ENCODE assay signal across 8 mouse cellular contexts in the genomic region with DNA sequence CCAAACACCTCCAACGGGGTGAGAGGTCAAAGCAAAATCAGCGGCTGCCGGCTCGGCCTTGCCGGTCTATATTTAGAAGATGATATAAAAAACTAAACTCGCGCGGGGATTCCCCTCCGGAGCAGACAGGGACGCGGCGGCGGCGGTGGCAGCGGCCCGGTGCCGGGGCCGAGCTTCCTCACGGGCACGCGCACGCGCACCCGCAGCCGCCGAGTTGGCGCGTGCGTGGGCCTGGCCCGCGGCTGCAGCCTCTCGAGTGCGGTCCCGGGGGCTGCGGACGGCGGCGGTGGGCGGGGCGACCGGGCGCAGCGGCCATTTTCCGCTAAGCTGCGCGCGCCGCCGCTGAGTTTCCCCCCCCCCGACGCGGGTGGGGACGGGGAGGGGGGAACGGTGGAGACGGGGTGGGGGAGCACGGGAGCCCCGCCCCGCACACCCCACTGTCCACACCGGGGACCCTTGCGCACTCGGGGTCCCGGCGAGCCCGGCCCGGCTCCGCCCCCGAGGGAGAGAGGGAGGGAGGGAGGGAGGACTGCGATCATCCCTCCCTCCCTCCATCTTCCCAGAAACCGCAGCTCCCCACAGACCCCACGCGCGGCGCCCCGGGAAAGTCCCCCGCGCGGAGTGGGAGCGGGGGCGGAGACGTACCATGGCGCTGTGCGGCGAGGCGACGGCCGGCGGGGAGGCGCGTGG. TPM values are rescaled to one million over a fixed set of nuclear protein-coding genes. Genes with fewer than 3 reads are reported as not detected.
DNase-seq lines count a peak whose midpoint lies in the region; ATAC-seq and TF ChIP-seq lines count a peak whose summit lies in the region.

No protein-coding gene starts in this region.

- H3K9ac ChIP-seq in embryonic facial prominence, embryonic 14.5 days (ENCODE audit: low read depth, low read length) = peak overlapping the region; percentile 80
- H3K9ac ChIP-seq in heart, embryonic 12.5 days = peak overlapping the region; percentile 81
- H3K9ac ChIP-seq in kidney, postnatal 0 days (ENCODE audit: low read depth, low read length) = peak overlapping the region; percentile 86
- H3K9ac ChIP-seq in liver, embryonic 16.5 days (ENCODE audit: low read depth, low read length) = peak overlapping the region; percentile 76
- H3K9ac ChIP-seq in neural tube, embryonic 14.5 days (replicated peaks; ENCODE audit: low read depth, low read length) = peak overlapping the region; percentile 91

- H3K4me3 ChIP-seq in embryonic facial prominence, embryonic 14.5 days (ENCODE audit: low read depth, low read length) = peak overlapping the region; percentile 80
- H3K4me3 ChIP-seq in heart, embryonic 12.5 days = peak overlapping the region; percentile 77
- H3K4me3 ChIP-seq in kidney, postnatal 0 days (replicated peaks; ENCODE audit: low read depth, low read length) = peak overlapping the region; percentile 81
- H3K4me3 ChIP-seq in liver, embryonic 16.5 days (ENCODE audit: low read depth, low read length) = peak overlapping the region; percentile 70
- H3K4me3 ChIP-seq in neural tube, embryonic 14.5 days (ENCODE audit: low read depth, low read length) = peak overlapping the region; percentile 75

- H3K27me3 ChIP-seq in embryonic facial prominence, embryonic 14.5 days (replicated peaks; ENCODE audit: control insufficient read depth, insufficient read depth, low read length) = peaks cover 6% of the 10 kb centered on the region
- H3K27me3 ChIP-seq in heart, embryonic 12.5 days (replicated peaks) = peaks cover 11% of the 10 kb centered on the region; the same call in 1 of the 2 replicates
- no peaks in the 10 kb centered on the region for H3K27me3 ChIP-seq in kidney, postnatal 0 days (ENCODE audit: insufficient read depth, low read length)
- peaks cover 65% of the 10 kb centered on the region for H3K27me3 ChIP-seq in liver, embryonic 16.5 days (ENCODE audit: control insufficient read depth, insufficient read depth, low read depth, low read length)
- H3K27me3 ChIP-seq in neural tube, embryonic 14.5 days (ENCODE audit: control insufficient read depth, insufficient read depth, low read length) = peaks cover 3% of the 10 kb centered on the region; the same call in 1 of the 2 replicates

- H3K36me3 ChIP-seq in embryonic facial prominence, embryonic 14.5 days (ENCODE audit: control insufficient read depth, insufficient read depth, low read length) = no peaks in the 10 kb centered on the region
- no peaks in the 10 kb centered on the region for H3K36me3 ChIP-seq in heart, embryonic 12.5 days
- H3K36me3 ChIP-seq in kidney, postnatal 0 days (ENCODE audit: insufficient read depth, low read length) = no peaks in the 10 kb centered on the region
- no peaks in the 10 kb centered on the region for H3K36me3 ChIP-seq in liver, embryonic 16.5 days (ENCODE audit: control insufficient read depth, insufficient read depth)
- no peaks in the 10 kb centered on the region for H3K36me3 ChIP-seq in neural tube, embryonic 14.5 days (ENCODE audit: control insufficient read depth, insufficient read depth, low read length)

- WGBS in embryonic facial prominence, embryonic 14.5 days = 0% methylated on average over 5 of the region's 89 CpGs
- under 1% methylated on average over 83 of the region's 89 CpGs for WGBS in heart, embryonic 12.5 days
- under 1% methylated on average over 55 of the region's 89 CpGs for WGBS in kidney, postnatal 0 days
- WGBS in liver, embryonic 16.5 days (ENCODE audit: insufficient replicate concordance) = under 1% methylated on average over 70 of the region's 89 CpGs
- under 1% methylated on average over 57 of the region's 89 CpGs for WGBS in neural tube, embryonic 14.5 days

- H3K4me2 ChIP-seq in embryonic facial prominence, embryonic 14.5 days (ENCODE audit: low read depth, low read length) = peak overlapping the region; percentile 97
- peak overlapping the region; percentile 90 for H3K4me2 ChIP-seq in heart, embryonic 12.5 days
- H3K4me2 ChIP-seq in kidney, postnatal 0 days (ENCODE audit: low read length) = peak overlapping the region; percentile 87
- peak overlapping the region; percentile 93 for H3K4me2 ChIP-seq in liver, embryonic 16.5 days (ENCODE audit: low read depth, low read length)
- peak overlapping the region; percentile 63 for H3K4me2 ChIP-seq in neural tube, embryonic 14.5 days (ENCODE audit: low read depth, low read length)

- H3K27ac ChIP-seq in embryonic facial prominence, embryonic 14.5 days (replicated peaks; ENCODE audit: low read depth, low read length) = peak overlapping the region; percentile 89
- H3K27ac ChIP-seq in heart, embryonic 12.5 days (ENCODE audit: poor library complexity, severe bottlenecking) = peak overlapping the region; percentile 97
- peak overlapping the region; percentile 97 for H3K27ac ChIP-seq in kidney, postnatal 0 days
- H3K27ac ChIP-seq in liver, embryonic 16.5 days (ENCODE audit: low read length) = peak overlapping the region; percentile 91
- H3K27ac ChIP-seq in neural tube, embryonic 14.5 days (ENCODE audit: low read depth, low read length) = peak overlapping the region; percentile 97

- H3K9me3 ChIP-seq in embryonic facial prominence, embryonic 14.5 days (ENCODE audit: control insufficient read depth, low read length) = no peaks in the 10 kb centered on the region
- no peaks in the 10 kb centered on the region for H3K9me3 ChIP-seq in heart, embryonic 12.5 days (replicated peaks)
- no peaks in the 10 kb centered on the region for H3K9me3 ChIP-seq in kidney, postnatal 0 days (replicated peaks; ENCODE audit: low read length)
- no peaks in the 10 kb centered on the region for H3K9me3 ChIP-seq in liver, embryonic 16.5 days (replicated peaks; ENCODE audit: control insufficient read depth, low read length)
- H3K9me3 ChIP-seq in neural tube, embryonic 14.5 days (ENCODE audit: control insufficient read depth, low read length) = no peaks in the 10 kb centered on the region

- peaks cover 22% of the 10 kb centered on the region for H3K4me1 ChIP-seq in embryonic facial prominence, embryonic 14.5 days (ENCODE audit: control insufficient read depth, insufficient read depth, low read length)
- H3K4me1 ChIP-seq in heart, embryonic 12.5 days (replicated peaks) = peaks cover 43% of the 10 kb centered on the region
- H3K4me1 ChIP-seq in kidney, postnatal 0 days (replicated peaks; ENCODE audit: insufficient read depth, low read length) = peaks cover 22% of the 10 kb centered on the region
- H3K4me1 ChIP-seq in liver, embryonic 16.5 days (ENCODE audit: control insufficient read depth, low read depth, low read length) = peaks cover 33% of the 10 kb centered on the region
- peaks cover 29% of the 10 kb centered on the region for H3K4me1 ChIP-seq in neural tube, embryonic 14.5 days (ENCODE audit: control insufficient read depth, insufficient read depth, low read length)

- peak; percentile 12 for ATAC-seq in embryonic facial prominence, embryonic 14.5 days (ENCODE audit: low read depth)
- ATAC-seq in heart, embryonic 12.5 days (ENCODE audit: insufficient number of reproducible peaks, low FRiP score) = peak; percentile 30
- ATAC-seq in kidney, postnatal 0 days (replicated peaks; ENCODE audit: low FRiP score, low read depth) = 0 out of 2 replicates have a peak, but pooled peaks have one; percentile 3
- ATAC-seq in liver, embryonic 16.5 days (ENCODE audit: low read depth) = peak; percentile 28
- ATAC-seq in neural tube, embryonic 14.5 days (ENCODE audit: low read depth) = peak; percentile 28

- DNase-seq in 3T3-L1 (ENCODE audit: low read depth, low spot score) = peak; percentile 72
- DNase-seq in adrenal gland, adult 8-10 months = peak; percentile 78
- peak; percentile 78 for DNase-seq in embryonic facial prominence, embryonic 14.5 days (ENCODE audit: low spot score)
- peak; percentile 78 for DNase-seq in kidney, postnatal 0 days (ENCODE audit: low spot score)
- peak; percentile 81 for DNase-seq in testis, postnatal 14 days (ENCODE audit: low spot score)

- no peak for TF ChIP-seq CTCF in kidney, postnatal 0 days (IDR thresholded peaks at IDR 0.05; ENCODE audit: low read depth)

RNA-seq across cellular contexts. Expression of gene Nfic, which starts 25.1 kb away (rescaled TPM):
- 100 to 1,000 TPM; 113 to 191 (median 144) TPM for total RNA-seq in adrenal gland, adult 8-10 months (2022)
- polyA plus RNA-seq in embryonic facial prominence, embryonic 14.5 days (2014; fragmentation: Nextera tagmentation; extraction: Ambion mirVana) = 100.0 and 103 TPM in 2 replicates
- 39.3 and 40.7 TPM in 2 replicates for polyA plus RNA-seq in heart, embryonic 12.5 days (2016; fragmentation: Nextera tagmentation; extraction: Ambion mirVana)
- polyA plus RNA-seq in kidney, postnatal 0 days (2015; fragmentation: Nextera tagmentation; extraction: Ambion mirVana) = 62.3 and 72.5 TPM in 2 replicates
- polyA plus RNA-seq in liver, embryonic 16.5 days (2015; fragmentation: Nextera tagmentation; extraction: Ambion mirVana) = 10.2 and 12.0 TPM in 2 replicates
- polyA plus RNA-seq in neural tube, embryonic 14.5 days (2014; fragmentation: Nextera tagmentation; extraction: Ambion mirVana) = 21.9 and 25.0 TPM in 2 replicates

RNA-seq across cellular contexts. Expression of gene Smim24, which starts 37.4 kb away (rescaled TPM):
- total RNA-seq in adrenal gland, adult 8-10 months (2022) = 1 to 10 TPM in 2 of 4 experiments, under 1 TPM in 2; 0.78 to 2.0 (median 0.96) TPM
- polyA plus RNA-seq in embryonic facial prominence, embryonic 14.5 days (2014; fragmentation: Nextera tagmentation; extraction: Ambion mirVana) = 3.9 and 4.1 TPM in 2 replicates
- 2.9 and 4.3 TPM in 2 replicates for polyA plus RNA-seq in heart, embryonic 12.5 days (2016; fragmentation: Nextera tagmentation; extraction: Ambion mirVana)
- 62.4 and 68.6 TPM in 2 replicates for polyA plus RNA-seq in kidney, postnatal 0 days (2015; fragmentation: Nextera tagmentation; extraction: Ambion mirVana)
- polyA plus RNA-seq in liver, embryonic 16.5 days (2015; fragmentation: Nextera tagmentation; extraction: Ambion mirVana) = 1.7 and 4.1 TPM in 2 replicates
- polyA plus RNA-seq in neural tube, embryonic 14.5 days (2014; fragmentation: Nextera tagmentation; extraction: Ambion mirVana) = 1.3 and 2.0 TPM in 2 replicates

RNA-seq across cellular contexts. Expression of gene Gm48552, which starts 41.5 kb away (rescaled TPM):
- total RNA-seq in adrenal gland, adult 8-10 months (2022) = 1 to 10 TPM; 2.0 to 4.2 (median 2.6) TPM
- 0.77 and 0.88 TPM in 2 replicates for polyA plus RNA-seq in embryonic facial prominence, embryonic 14.5 days (2014; fragmentation: Nextera tagmentation; extraction: Ambion mirVana)
- polyA plus RNA-seq in heart, embryonic 12.5 days (2016; fragmentation: Nextera tagmentation; extraction: Ambion mirVana) = 1.2 and 1.8 TPM in 2 replicates
- 0.82 and 1.9 TPM in 2 replicates for polyA plus RNA-seq in kidney, postnatal 0 days (2015; fragmentation: Nextera tagmentation; extraction: Ambion mirVana)
- polyA plus RNA-seq in liver, embryonic 16.5 days (2015; fragmentation: Nextera tagmentation; extraction: Ambion mirVana) = 0.44 and 0.48 TPM in 2 replicates
- polyA plus RNA-seq in neural tube, embryonic 14.5 days (2014; fragmentation: Nextera tagmentation; extraction: Ambion mirVana) = 2.0 and 4.4 TPM in 2 replicates

RNA-seq across cellular contexts. Expression of gene Gm48551, which starts 46.0 kb away (rescaled TPM):
- total RNA-seq in adrenal gland, adult 8-10 months (2022) = 1 to 10 TPM in 2 of 4 experiments, under 1 TPM in 2; 0.65 to 2.9 (median 1.0) TPM
- polyA plus RNA-seq in embryonic facial prominence, embryonic 14.5 days (2014; fragmentation: Nextera tagmentation; extraction: Ambion mirVana) = 2.4 and 2.6 TPM in 2 replicates
- 1.9 and 2.2 TPM in 2 replicates for polyA plus RNA-seq in heart, embryonic 12.5 days (2016; fragmentation: Nextera tagmentation; extraction: Ambion mirVana)
- 1.9 and 2.1 TPM in 2 replicates for polyA plus RNA-seq in kidney, postnatal 0 days (2015; fragmentation: Nextera tagmentation; extraction: Ambion mirVana)
- 0.54 and 0.55 TPM in 2 replicates for polyA plus RNA-seq in liver, embryonic 16.5 days (2015; fragmentation: Nextera tagmentation; extraction: Ambion mirVana)
- polyA plus RNA-seq in neural tube, embryonic 14.5 days (2014; fragmentation: Nextera tagmentation; extraction: Ambion mirVana) = 4.3 and 6.3 TPM in 2 replicates

RNA-seq across cellular contexts. Expression of gene Dohh, which starts 46.1 kb away (rescaled TPM):
- total RNA-seq in adrenal gland, adult 8-10 months (2022) = 10 to 100 TPM; 49.8 to 60.2 (median 55.0) TPM
- 61.4 and 67.1 TPM in 2 replicates for polyA plus RNA-seq in embryonic facial prominence, embryonic 14.5 days (2014; fragmentation: Nextera tagmentation; extraction: Ambion mirVana)
- polyA plus RNA-seq in heart, embryonic 12.5 days (2016; fragmentation: Nextera tagmentation; extraction: Ambion mirVana) = 66.7 and 66.9 TPM in 2 replicates
- polyA plus RNA-seq in kidney, postnatal 0 days (2015; fragmentation: Nextera tagmentation; extraction: Ambion mirVana) = 74.3 and 80.6 TPM in 2 replicates
- polyA plus RNA-seq in liver, embryonic 16.5 days (2015; fragmentation: Nextera tagmentation; extraction: Ambion mirVana) = 46.3 and 48.3 TPM in 2 replicates
- 61.0 and 68.0 TPM in 2 replicates for polyA plus RNA-seq in neural tube, embryonic 14.5 days (2014; fragmentation: Nextera tagmentation; extraction: Ambion mirVana)

Comparison
In these comparisons a context has a peak if more than half of its experiments do, and no peak if none do; other contexts are left out.
1. Peak in every context shown above with its lines: DNase-seq, ATAC-seq, H3K4me3 ChIP-seq and H3K27ac ChIP-seq.
2. RNA of gene Smim24, which starts 37.4 kb away (polyA plus RNA-seq): 62.4 to 68.6 TPM in kidney, postnatal 0 days; 1.7 to 4.1 TPM in liver, embryonic 16.5 days, 3.9 to 4.1 TPM in embryonic facial prominence, embryonic 14.5 days, 2.9 to 4.3 TPM in heart, embryonic 12.5 days and 1.3 to 2.0 TPM in neural tube, embryonic 14.5 days; every median in the first group is over 10 times any median in the second.